Mouse (Mus musculus): Measurements from ENCODE around the gene Abce1.
A peak's percentile ranks its signal among the peaks of the same experiment; 100 is the strongest.
"Not testable (repeated sequence)": the region's sequence is repeated elsewhere in the genome, so short reads cannot be mapped to it uniquely, and the experiment has no call there.

Gene Abce1

DNA sequence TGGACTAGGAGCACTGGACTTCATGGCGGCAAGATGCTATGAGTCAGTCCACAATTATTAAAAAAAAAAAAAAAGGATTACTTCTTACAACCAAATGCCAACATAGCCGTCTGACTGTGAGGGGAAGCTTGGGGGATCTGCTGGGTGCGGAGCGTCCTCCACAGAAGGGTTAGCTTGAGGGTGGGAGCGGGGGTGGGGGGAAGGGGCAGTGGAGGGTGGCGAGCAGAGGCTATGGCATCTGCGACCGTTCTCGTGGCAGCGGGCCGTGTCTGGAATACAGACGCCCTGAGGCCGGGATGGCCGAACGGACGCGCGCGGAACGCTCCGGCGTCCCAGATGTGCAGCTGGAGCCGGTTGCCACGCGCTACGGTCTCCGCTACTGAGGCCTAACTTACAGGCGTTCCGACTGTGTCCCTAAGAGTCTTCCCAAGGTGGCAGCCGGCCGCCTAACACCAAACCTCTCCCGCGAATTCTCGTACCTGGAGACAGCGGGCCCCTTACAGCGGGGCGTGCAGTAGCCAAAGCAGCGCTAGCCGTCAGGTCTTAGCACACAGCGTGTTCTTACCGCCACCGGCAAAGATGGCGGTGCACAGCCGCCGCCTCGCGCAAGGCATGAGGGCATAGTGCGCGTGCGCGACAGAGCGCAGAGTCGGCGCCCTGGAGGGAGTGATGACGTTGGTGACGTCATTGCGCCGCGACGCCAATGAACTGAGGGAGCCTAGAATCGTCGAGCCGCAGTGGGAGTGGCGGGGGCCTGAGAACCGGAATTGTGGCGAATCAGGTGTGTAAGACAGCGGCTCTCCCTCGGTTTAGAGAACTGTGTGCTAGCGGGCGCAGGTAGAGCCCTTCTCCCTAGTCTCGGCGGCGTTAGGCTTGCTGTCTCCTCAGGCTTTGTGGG is at the start of gene Abce1, which contains the start of gene Anapc10:
Gene Abce1 (minus strand): TSS at position 677 of the 898 bp plus-strand sequence.
Gene Anapc10 (plus strand): TSS at position 757 of the 898 bp plus-strand sequence.
- DNase-seq (ENCODE audit: low read depth, low spot score) = peak; percentile 100

DNA sequence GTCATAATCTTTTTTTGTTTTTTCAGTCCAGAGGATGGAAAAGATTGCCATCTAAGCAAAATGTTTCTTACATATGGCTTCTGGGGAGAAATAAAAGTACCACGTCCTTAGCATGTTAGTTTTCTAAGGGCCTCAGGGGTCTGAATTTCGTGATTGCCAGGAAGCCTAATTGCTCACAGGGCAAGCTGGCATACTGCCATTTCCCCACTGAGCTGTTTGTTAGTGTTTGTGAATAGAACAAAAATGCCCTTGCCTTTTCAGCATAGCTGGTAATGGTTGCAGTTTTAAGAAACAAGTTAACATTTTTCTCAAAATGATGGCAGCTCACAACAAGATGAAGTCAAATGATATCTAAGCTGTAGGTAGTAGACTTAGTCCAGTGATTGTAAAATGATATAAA is 38.8 kb upstream of the Abce1 start:
- DNase-seq (ENCODE audit: low read depth, low spot score) = no peak

- DNase-seq (ENCODE audit: low read depth, low spot score) = no peak
These were observed 37.1 kb upstream of the Abce1 start for GRCm38 (mm10) chr8:79748591-79748990.

DNA sequence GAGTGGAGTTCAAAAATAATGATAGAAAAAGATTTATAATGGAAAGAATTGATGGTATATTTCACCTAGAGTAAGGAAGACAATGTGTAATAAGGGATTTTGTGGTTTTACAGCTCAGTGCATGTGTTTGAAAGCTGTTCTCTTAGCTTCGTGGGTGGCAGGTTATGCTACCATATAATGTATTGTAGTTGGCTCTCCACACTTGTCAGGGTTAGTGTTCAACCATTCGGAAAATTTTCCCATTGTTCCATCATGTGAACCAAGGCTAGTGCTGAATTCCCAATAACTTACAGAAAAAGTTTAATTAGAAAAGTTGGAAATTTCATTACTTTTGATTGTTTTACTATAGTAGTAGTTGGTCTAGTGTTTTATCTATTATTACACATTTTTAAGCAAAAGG is 36.6 kb upstream of the Abce1 start:
- DNase-seq (ENCODE audit: low read depth, low spot score) = no peak

GRCm38 (mm10) chr8:79734304-79734703 is 22.8 kb upstream of the Abce1 start:
- DNase-seq (ENCODE audit: low read depth, low spot score) = peak; percentile 70

DNA sequence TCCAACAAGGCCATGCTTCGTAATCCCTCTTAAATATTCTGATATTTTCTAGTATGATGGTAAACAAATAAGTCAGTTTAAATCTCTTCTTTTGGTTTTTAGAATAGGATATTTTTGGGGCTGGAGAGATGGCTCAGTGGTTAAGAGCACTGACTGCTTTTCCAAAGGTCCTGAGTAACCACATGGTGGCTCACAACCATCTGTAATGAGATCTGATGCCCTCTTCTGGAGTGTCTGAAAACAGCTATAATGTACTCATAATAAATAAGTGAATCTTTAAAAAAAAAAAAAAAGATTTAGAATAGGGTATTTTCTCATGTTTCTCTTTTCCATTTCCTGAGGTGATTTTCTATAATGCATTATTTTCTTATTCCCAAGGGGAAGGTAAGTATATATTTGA is 16.4 kb upstream of the Abce1 start:
- no peak for DNase-seq (ENCODE audit: low read depth, low spot score)

DNA sequence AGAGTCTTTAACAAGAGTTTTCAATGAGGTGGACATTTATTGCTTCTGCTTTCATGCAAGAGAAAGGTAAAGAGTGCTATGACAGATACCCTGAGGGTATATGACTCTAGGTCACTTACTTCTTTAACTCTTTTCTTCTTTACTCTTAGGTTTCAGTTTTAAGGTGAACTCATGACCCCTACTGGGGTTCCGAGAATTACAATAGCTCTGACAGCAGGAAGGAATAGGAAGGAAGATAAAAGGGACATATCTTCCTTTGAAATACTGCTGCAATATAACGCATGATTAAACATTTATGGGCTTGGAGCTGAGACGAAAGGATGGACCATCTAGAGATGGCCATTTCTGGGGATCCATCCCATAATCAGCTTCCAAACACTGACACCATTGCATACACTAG is 13.0 kb upstream of the Abce1 start:
- DNase-seq (ENCODE audit: low read depth, low spot score) = no peak

GRCm38 (mm10) chr8:79723308-79723707 is 11.8 kb upstream of the Abce1 start:
- no peak for DNase-seq (ENCODE audit: low read depth, low spot score)

GRCm38 (mm10) chr8:79721537-79721936 is 10.0 kb upstream of the Abce1 start:
- DNase-seq (ENCODE audit: low read depth, low spot score) = no peak

DNA sequence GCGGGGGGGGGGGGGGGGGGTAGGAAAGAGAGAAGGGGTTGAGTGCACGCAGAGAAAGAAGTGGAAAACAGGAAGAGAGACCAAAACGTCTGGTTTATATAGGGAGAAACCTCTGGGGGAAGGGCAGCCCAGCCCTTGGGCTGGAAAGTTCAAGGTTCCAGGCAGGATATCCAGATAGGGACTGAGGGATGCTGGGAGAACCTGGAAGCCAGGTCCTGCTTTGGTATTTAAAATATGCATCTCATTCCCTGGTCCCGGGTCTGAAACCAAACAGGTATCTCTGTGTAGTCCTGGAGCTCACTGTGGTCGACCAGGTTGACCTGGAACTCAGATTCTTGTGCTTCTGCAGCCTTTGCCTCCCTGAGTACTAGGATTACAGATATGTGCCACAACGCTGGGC is 1.1 kb upstream of the Abce1 start:
- DNase-seq (ENCODE audit: low read depth, low spot score) = peak; percentile 57

- no peak for DNase-seq (ENCODE audit: low read depth, low spot score)
These were observed 4.9 kb downstream of the Abce1 start for GRCm38 (mm10) chr8:79706687-79707086.

DNA sequence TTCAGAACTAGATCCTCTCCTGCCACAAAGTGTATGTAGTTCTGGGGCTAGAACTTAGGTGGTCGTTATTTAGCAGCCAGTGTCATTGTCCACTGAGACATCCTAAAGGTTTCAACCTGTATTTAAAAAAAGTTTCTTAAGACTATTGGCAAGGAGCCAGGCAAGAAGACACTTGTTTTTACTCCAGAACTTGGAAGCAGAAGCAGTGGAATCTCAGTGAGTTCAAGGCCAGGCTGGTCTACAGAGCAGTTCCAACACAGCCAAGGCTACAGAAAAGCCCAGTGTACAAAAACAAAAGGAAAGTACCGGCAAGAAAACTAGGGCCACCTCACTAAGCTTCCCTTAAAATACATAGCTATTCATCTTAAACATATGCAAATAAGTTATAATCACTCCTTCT is 19.0 kb downstream of the Abce1 start:
- DNase-seq (ENCODE audit: low read depth, low spot score) = no peak

GRCm38 (mm10) chr8:79685927-79686326 is 25.6 kb downstream of the Abce1 start:
- not testable (repeated sequence) for DNase-seq (ENCODE audit: low read depth, low spot score)

- no peak for DNase-seq (ENCODE audit: low read depth, low spot score)
These were observed 30.6 kb downstream of the Abce1 start for GRCm38 (mm10) chr8:79680965-79681364.

DNA sequence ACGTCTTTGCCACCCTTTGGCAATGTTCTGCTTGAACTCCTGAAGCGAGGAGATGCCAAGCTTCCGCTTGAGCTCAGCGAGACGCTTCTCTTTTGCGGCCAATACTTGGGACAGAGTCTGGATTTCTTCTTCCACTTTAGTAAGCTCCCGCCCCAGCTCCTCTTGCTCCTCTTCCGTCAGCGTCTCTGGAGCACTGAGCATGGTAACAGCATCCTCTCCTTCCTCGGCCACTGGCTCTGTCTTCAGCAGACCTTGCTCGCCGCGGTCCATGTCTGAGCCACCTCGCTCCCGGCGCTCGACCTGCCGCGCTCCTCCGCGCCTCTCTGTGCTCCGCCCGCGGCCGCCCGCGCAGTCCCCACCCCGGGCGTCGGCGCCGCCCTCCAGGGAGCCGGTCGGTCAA is 31.0 kb downstream of the Abce1 start:
- DNase-seq (ENCODE audit: low read depth, low spot score) = peak; percentile 32

DNA sequence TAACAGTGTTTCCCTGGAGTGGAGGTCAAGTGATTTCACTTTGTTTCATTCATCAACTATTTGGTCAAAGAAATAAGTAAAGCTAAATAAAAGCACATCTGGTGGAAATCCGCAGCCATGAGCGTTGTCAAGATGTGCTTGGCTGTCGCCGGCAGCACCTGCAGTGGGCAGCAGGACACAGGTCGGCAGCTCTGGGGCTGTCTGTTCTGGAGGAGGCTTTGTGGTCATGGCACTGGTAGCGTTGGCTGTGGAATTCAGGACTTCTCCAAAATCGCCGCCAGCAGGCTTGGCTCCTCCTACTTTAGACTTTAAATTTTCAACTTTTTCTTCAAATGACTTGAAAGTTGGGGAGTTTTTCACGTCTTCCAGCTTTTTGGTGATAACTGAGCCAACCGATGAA is 31.5 kb downstream of the Abce1 start:
- not testable (repeated sequence) for DNase-seq (ENCODE audit: low read depth, low spot score)

DNA sequence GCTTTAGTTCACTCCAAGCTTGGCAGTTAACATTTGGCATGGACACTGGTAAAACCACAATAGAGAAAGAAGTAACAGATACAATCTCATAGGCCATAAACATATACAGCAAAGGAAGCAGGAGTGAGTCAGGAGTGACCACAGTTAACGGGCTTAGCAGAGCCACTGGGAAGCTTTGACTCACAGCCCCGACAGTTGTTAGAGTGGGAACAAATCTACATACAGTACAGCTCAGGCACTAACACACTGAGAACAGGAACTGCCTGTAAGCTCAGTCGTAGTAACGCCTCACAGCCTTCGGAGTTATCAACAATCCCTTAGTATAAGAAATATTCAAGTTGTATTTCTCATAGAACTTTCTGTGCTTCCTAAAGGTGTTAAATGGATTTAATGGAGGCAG is 32.5 kb downstream of the Abce1 start:
- no peak for DNase-seq (ENCODE audit: low read depth, low spot score)

DNA sequence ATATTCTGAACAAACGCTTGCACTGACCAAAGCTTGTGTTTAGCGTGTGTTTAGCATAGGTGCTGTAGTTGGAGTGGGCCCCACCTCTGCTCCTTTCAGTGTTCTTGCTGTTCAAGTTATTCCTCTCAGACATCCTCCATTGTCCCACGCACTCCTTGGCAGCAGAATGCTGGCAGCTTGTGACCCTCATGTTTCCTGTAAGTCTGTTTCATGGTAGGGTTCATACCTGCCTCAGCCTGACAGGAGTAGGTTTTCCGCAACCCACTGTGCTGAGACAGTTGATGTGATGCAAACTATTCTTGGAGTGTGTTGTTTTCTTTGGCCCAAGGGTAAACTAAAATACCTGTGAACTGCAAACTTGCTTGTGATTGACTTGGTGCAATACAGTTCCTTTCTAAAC is 35.1 kb downstream of the Abce1 start:
- no peak for DNase-seq (ENCODE audit: low read depth, low spot score)

DNA sequence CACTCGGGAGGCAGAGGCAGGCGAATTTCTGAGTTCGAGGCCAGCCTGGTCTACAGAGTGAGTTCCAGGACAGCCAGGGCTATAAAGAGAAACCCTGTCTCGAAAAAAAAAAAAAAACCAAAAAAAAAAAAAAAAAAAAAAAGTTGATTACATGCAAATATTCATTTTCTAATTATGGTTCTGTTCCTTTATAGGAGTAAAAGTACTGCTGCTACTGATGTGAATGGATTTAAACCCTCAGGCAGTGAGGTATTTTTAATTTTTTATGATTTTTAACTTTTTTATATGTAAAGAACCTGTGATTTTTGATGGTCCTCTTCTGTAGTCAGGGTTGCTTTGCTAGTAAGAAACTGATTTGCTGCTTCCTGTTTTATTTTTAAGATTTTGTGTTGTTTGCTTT is 52.8 kb downstream of the Abce1 start:
- not testable (repeated sequence) for DNase-seq (ENCODE audit: low read depth, low spot score)

DNA sequence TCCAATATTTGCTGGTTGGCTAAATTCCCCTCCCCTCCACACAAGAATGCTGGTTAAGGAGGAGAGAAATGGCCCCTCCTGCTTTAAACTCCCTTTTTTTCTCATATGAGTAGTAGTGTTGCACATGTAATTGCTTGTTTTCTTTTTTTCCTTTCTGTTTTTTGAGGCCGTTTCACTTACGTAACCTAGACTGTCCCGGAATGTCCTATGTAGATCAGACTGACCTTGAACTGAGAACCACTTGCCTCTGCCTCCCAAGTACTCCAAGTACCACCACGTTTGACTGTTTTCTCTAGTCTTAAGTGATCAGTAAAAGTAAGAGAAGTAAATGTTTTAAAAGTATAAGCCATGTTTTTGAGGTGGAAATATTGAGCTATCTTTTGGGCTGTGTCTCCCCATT is 57.8 kb downstream of the Abce1 start:
- DNase-seq (ENCODE audit: low read depth, low spot score) = peak; percentile 56

- DNase-seq (ENCODE audit: low read depth, low spot score) = peak; percentile 80
These were observed 61.3 kb downstream of the Abce1 start for GRCm38 (mm10) chr8:79650158-79650814.

DNA sequence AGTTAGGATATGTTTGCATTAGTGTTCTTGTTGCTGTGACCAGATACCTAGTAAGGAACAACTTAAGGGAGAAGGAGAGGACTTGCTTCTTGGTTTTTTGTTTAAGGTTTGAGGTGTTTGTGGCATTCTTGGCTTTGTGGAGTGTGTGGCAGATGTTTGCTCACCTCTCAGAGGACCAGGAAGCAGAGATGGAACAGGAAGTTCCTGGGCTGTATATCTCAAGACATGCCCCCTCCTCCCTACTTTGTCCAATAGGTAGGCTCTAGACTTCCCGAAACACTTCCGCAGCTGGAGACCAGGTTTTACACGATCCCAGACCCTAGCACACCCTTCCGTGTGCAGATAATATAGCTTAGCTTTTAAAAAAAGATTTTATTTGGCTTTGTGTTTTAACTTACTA is 62.0 kb downstream of the Abce1 start:
- DNase-seq (ENCODE audit: low read depth, low spot score) = no peak

- DNase-seq (ENCODE audit: low read depth, low spot score) = no peak
These were observed 70.4 kb downstream of the Abce1 start for GRCm38 (mm10) chr8:79641119-79641518.
